Mouse (Mus musculus): ENCODE data around the gene Jph2. TPM values are rescaled to one million over a fixed set of nuclear protein-coding genes. Genes with fewer than 3 reads are reported as not detected.

Jph2 gene
- polyA plus RNA-seq, 1 experiment from 2014 or later = 0.45 TPM

- Histone ChIP-seq H3K36me3 (0 out of 2 replicates have a peak, but pooled peaks cover 3% of the 10 kb centered on the region), H3K9ac (replicated peaks) (no peak overlapping the region), H3K4me2 (replicated peaks) (no peak overlapping the region), H3K4me1 (no peaks in the 10 kb centered on the region; the same call in 1 of the 2 replicates), H3K27ac (replicated peaks) (no peak overlapping the region), H3K27me3 (peaks cover 5% of the 10 kb centered on the region), H3K9me3 (no peaks in the 10 kb centered on the region), H3K4me3 (no peak overlapping the region)
- no peak for ATAC-seq (ENCODE audit: low FRiP score, low read depth)
- 78% methylated on average over 13 of the region's 13 CpGs for WGBS
These were observed 65.3 kb downstream of the Jph2 start for GRCm38 (mm10) chr2:163332368-163333055.

DNA sequence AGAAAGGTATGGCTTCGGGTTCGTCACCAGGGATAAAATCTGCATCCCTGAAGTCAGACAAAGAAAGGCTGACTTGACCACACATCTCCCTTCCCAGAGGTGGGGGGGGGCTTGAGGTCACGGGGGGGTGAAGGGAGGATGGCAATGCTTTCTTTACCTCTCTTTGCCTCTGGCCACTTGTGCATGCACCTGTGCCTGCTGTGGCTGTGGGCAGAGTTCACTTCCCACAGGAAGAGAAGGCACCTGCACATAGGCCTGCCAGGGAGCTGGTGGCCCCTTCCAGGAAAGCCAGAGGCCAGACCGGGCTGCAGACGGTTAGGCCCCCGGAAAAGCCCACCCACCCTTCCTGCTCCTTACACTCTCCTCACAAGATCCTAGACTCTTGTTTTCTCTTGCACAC lies 66.4 kb downstream of the Jph2 start:
- Histone ChIP-seq H3K9me3 (no peaks in the 10 kb centered on the region), H3K36me3 (peaks cover 7% of the 10 kb centered on the region; the same call in 1 of the 2 replicates), H3K4me1 (no peaks in the 10 kb centered on the region; the same call in 1 of the 2 replicates), H3K9ac (replicated peaks) (no peak overlapping the region), H3K4me3 (no peak overlapping the region), H3K27me3 (no peaks in the 10 kb centered on the region), H3K4me2 (replicated peaks) (no peak overlapping the region), H3K27ac (replicated peaks) (no peak overlapping the region)
- no peak for ATAC-seq (ENCODE audit: low FRiP score, low read depth)
- 81% methylated on average over 6 of the region's 6 CpGs for WGBS

- no peak for ATAC-seq (ENCODE audit: low FRiP score, low read depth)
- no peaks in the 10 kb centered on the region for H3K9me3 ChIP-seq
- H3K4me1 ChIP-seq = no peaks in the 10 kb centered on the region; the same call in 1 of the 2 replicates
- peaks cover 7% of the 10 kb centered on the region; the same call in 1 of the 2 replicates for H3K36me3 ChIP-seq
- H3K27ac ChIP-seq (replicated peaks) = no peak overlapping the region
- H3K9ac ChIP-seq (replicated peaks) = no peak overlapping the region
- no peak overlapping the region for H3K4me2 ChIP-seq (replicated peaks)
- H3K27me3 ChIP-seq = no peaks in the 10 kb centered on the region
- 34% methylated on average over 7 of the region's 7 CpGs for WGBS
- H3K4me3 ChIP-seq = no peak overlapping the region
These were observed 67.1 kb downstream of the Jph2 start for GRCm38 (mm10) chr2:163330742-163331141.

- 45% methylated on average over 1 of the region's 1 CpGs for WGBS
- no peak overlapping the region for H3K4me2 ChIP-seq (replicated peaks)
- no peak for ATAC-seq (ENCODE audit: low FRiP score, low read depth)
- no peaks in the 10 kb centered on the region for H3K4me1 ChIP-seq
- no peaks in the 10 kb centered on the region for H3K9me3 ChIP-seq
- H3K27me3 ChIP-seq = no peaks in the 10 kb centered on the region
- no peak overlapping the region for H3K9ac ChIP-seq (replicated peaks)
- H3K36me3 ChIP-seq = peaks cover 45% of the 10 kb centered on the region
- no peak overlapping the region for H3K4me3 ChIP-seq
- H3K27ac ChIP-seq (replicated peaks) = no peak overlapping the region
These were observed 74.6 kb downstream of the Jph2 start for GRCm38 (mm10) chr2:163323163-163323562.

DNA sequence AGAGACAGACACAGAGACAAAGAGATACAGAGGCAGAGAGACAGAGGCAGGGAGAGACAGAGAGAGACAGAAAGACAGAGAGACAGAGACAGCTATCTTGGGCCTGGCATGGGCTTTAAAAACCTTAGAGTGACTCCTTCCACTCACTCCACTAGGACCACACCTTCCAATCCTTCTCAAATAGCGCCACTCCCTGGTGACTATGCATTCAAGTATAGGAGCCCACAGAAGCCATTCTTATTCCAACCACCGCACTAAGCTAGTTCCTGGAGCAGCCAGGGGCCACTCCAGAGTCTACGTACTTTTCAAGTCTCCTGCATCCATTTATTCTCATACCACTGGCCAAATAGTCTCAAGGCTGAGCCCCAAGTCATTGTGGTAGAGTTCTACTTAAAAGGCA lies 79.0 kb downstream of the Jph2 start:
- no peak for ATAC-seq (ENCODE audit: low FRiP score, low read depth)
- Histone ChIP-seq H3K27ac (replicated peaks) (no peak overlapping the region), H3K36me3 (peaks cover 44% of the 10 kb centered on the region)

GRCm38 (mm10) chr2:163317281-163317680 lies 80.5 kb downstream of the Jph2 start:
- H3K4me2 ChIP-seq (replicated peaks) = no peak overlapping the region
- WGBS = 86% methylated on average over 4 of the region's 4 CpGs
- H3K27ac ChIP-seq (replicated peaks) = no peak overlapping the region
- no peak overlapping the region for H3K4me3 ChIP-seq
- H3K4me1 ChIP-seq = no peaks in the 10 kb centered on the region
- H3K27me3 ChIP-seq = no peaks in the 10 kb centered on the region
- H3K36me3 ChIP-seq = peaks cover 39% of the 10 kb centered on the region
- no peaks in the 10 kb centered on the region for H3K9me3 ChIP-seq
- no peak overlapping the region for H3K9ac ChIP-seq (replicated peaks)
- ATAC-seq (ENCODE audit: low FRiP score, low read depth) = no peak

More for the DNA sequence above, 79.0 kb downstream of the Jph2 start:
- Histone ChIP-seq H3K4me2 (replicated peaks) (no peak overlapping the region), H3K9me3 (no peaks in the 10 kb centered on the region), H3K9ac (replicated peaks) (no peak overlapping the region), H3K4me1 (no peaks in the 10 kb centered on the region), H3K27me3 (no peaks in the 10 kb centered on the region), H3K4me3 (no peak overlapping the region)
- WGBS = 89% methylated on average over 3 of the region's 3 CpGs

GRCm38 (mm10) chr2:163310163-163310688 lies 87.6 kb downstream of the Jph2 start:
- no peak for ATAC-seq (ENCODE audit: low FRiP score, low read depth)
- Histone ChIP-seq H3K4me3 (no peak overlapping the region), H3K9ac (replicated peaks) (no peak overlapping the region), H3K9me3 (no peaks in the 10 kb centered on the region), H3K36me3 (0 out of 2 replicates have a peak, but pooled peaks cover under 1% of the 10 kb centered on the region), H3K27me3 (no peaks in the 10 kb centered on the region), H3K4me2 (replicated peaks) (no peak overlapping the region), H3K4me1 (0 out of 2 replicates have a peak, but pooled peaks cover 3% of the 10 kb centered on the region), H3K27ac (replicated peaks) (no peak overlapping the region)
- WGBS = 74% methylated on average over 11 of the region's 11 CpGs

DNA sequence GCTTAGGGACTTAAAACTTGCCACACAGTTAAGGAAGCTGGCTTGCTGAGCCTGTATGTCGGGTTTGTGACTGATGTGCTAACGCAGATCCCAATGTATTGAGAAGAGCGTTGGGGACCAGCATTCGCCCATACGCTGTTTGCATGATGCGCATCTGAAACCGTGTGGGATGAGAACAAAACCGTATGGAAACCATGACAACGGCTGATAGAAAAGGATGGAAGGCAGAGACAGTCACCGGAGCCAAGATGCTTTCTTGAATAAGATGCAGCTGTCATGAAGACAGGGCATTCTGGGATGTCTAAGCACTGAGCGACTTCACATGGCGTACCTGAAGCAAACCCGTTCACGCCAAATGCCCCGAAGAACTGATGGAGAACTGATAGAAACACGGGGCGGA lies 88.4 kb downstream of the Jph2 start:
- Histone ChIP-seq H3K36me3 (no peaks in the 10 kb centered on the region), H3K4me2 (replicated peaks) (no peak overlapping the region), H3K4me3 (no peak overlapping the region), H3K27ac (replicated peaks) (no peak overlapping the region), H3K4me1 (0 out of 2 replicates have a peak, but pooled peaks cover 3% of the 10 kb centered on the region), H3K27me3 (no peaks in the 10 kb centered on the region), H3K9ac (replicated peaks) (no peak overlapping the region), H3K9me3 (no peaks in the 10 kb centered on the region)
- WGBS = 79% methylated on average over 17 of the region's 17 CpGs
- no peak for ATAC-seq (ENCODE audit: low FRiP score, low read depth)

- no peaks in the 10 kb centered on the region for H3K9me3 ChIP-seq
- peaks cover 14% of the 10 kb centered on the region; the same call in 1 of the 2 replicates for H3K27me3 ChIP-seq
- H3K4me1 ChIP-seq = peaks cover 46% of the 10 kb centered on the region
- 73% methylated on average over 9 of the region's 9 CpGs for WGBS
- no peaks in the 10 kb centered on the region for H3K36me3 ChIP-seq
- no peak overlapping the region for H3K27ac ChIP-seq (replicated peaks)
- H3K4me2 ChIP-seq (replicated peaks) = no peak overlapping the region
- no peak overlapping the region for H3K9ac ChIP-seq (replicated peaks)
- no peak overlapping the region for H3K4me3 ChIP-seq
- ATAC-seq (ENCODE audit: low FRiP score, low read depth) = no peak
These were observed 94.8 kb downstream of the Jph2 start for GRCm38 (mm10) chr2:163303037-163303436.

GRCm38 (mm10) chr2:163301641-163302040 lies 96.2 kb downstream of the Jph2 start:
- H3K27me3 ChIP-seq = peaks cover 14% of the 10 kb centered on the region
- no peaks in the 10 kb centered on the region for H3K36me3 ChIP-seq
- H3K27ac ChIP-seq (replicated peaks) = no peak overlapping the region
- no peak for ATAC-seq (ENCODE audit: low FRiP score, low read depth)
- no peak overlapping the region for H3K9ac ChIP-seq (replicated peaks)
- H3K4me3 ChIP-seq = no peak overlapping the region
- no peaks in the 10 kb centered on the region for H3K9me3 ChIP-seq
- WGBS = 65% methylated on average over 5 of the region's 5 CpGs
- H3K4me2 ChIP-seq (replicated peaks) = no peak overlapping the region
- peaks cover 60% of the 10 kb centered on the region for H3K4me1 ChIP-seq

DNA sequence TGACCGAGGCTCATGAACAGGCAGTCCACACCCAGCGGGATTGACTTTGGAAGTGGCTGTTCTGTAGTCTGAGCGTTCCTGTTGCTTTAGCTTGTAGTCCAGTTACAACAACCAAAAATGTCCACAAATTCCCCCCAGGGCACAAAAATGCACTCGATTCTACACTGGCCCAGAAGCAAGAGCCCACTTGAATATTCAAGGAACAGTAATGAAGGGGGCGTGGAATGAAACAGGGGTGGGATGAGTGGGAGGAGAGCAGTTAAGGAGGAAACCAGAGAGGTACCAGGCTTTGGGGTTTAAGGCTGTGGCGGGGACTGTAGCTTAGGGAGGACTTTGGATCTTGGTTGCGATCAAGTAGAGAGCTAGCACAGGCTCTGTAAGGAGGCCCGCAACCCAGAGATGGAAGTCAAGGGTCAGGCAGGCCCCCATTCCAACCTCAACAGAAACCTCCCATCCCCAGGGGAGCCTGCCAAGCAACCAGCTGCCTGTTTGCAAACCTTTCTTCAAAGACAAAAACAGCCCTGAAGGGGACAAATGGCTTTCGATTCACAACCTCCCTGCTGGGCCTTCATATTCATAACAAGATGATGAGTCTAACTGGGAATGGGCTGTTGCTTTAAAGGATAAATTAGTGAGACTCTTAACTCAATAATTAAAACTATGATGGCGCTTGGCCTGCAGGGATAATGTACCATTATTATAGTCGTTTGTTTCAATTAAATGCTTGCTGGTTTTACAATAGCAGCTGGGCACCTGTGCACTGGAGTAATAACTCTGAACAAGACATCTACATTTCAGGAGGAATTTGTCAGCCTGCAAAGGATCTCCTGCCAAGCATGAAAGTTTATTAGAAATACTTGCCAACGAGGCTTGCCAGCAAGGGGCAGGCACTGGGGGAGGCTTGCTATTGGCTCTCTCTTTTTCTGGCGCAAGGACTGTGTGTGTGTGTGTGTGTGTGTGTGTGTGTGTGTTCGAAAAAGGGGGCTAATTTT lies 97.4 kb downstream of the Jph2 start:
- H3K27ac ChIP-seq (replicated peaks) = peak overlapping the region; percentile 32; the same call in 1 of the 2 replicates
- no peak for ATAC-seq (ENCODE audit: low FRiP score, low read depth)

More for the DNA sequence above, 97.4 kb downstream of the Jph2 start:
- H3K4me2 ChIP-seq (replicated peaks) = no peak overlapping the region
- peaks cover 71% of the 10 kb centered on the region for H3K4me1 ChIP-seq
- H3K9me3 ChIP-seq = no peaks in the 10 kb centered on the region
- H3K27me3 ChIP-seq = peaks cover 14% of the 10 kb centered on the region
- H3K9ac ChIP-seq (replicated peaks) = no peak overlapping the region
- 37% methylated on average over 14 of the region's 14 CpGs for WGBS
- H3K4me3 ChIP-seq = no peak overlapping the region
- no peaks in the 10 kb centered on the region for H3K36me3 ChIP-seq

All from midbrain, embryonic 12.5 days (tissue).